Mouse (Mus musculus) adipocyte (in vitro differentiated cells): Measurements from ENCODE around the gene Unc5c.

ENCODE experiments used
- DNase-seq: peaks from one replicate; pipeline ENCODE4 v3.0.0-alpha.2; 2016; ENCODE audit warnings: low spot score

The Unc5c gene

DNA sequence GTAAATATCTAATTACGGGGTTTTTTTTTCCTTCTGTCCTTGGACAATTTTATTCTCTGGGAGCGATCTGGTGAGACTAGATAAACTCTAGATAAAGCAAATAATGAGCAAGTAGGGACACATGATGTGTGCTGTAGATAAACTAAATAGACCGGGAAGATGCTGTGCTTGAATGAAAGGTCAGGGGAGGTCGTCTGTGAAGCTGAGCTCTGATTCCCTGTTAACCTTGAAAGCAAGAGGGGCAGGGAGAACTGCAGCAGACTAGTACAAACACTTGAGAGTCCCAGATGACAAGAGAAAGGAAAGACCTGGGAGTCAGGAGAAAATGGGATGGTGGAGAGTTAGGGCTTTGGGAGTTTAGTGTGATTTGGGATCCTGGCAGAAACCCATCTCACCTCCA, 251.4 kb downstream of the Unc5c start:
- DNase-seq = no peak

- no peak for DNase-seq
Observed at GRCm38 (mm10) chr3:141719050-141719449, 254.0 kb downstream of the Unc5c start.

DNA sequence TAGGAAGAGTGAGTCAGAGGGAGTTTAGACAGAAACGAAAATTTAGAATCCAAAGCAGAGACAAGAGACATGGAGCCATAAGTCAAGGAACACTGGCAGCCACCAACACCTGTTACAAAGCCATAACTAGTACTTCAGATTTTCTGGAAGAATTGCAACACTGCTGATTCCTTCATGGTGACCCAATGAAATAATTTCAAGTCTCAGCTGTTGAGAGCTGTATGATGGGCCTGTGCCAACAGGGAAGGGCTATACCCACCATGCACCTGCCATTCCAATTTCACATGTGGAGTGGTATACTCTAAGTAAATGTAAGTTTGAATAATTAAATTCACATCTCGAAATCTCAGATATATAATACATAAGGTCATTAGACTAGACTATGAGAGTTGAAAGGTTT, 259.5 kb downstream of the Unc5c start:
- DNase-seq = no peak

DNA sequence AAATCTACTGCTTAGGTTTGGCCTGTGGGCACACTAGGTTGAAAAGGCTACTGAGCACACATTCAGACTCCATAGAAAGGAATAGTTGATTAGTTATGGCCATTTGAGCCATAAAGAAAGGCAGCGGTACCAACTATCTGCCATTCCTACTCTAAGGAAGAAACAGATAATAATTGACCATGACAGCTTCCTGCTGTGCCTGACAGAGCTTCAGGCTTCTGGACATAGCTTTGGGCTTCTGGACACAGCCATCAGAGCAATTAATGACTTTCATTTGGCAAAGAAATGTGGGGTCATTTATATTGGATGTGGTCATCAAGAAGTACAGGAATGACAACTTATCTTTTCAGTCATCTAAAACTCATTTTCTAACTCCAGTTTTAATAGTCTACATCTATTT, 260.4 kb downstream of the Unc5c start:
- no peak for DNase-seq

- no peak for DNase-seq
Observed at GRCm38 (mm10) chr3:141733844-141734243, 268.8 kb downstream of the Unc5c start.

DNA sequence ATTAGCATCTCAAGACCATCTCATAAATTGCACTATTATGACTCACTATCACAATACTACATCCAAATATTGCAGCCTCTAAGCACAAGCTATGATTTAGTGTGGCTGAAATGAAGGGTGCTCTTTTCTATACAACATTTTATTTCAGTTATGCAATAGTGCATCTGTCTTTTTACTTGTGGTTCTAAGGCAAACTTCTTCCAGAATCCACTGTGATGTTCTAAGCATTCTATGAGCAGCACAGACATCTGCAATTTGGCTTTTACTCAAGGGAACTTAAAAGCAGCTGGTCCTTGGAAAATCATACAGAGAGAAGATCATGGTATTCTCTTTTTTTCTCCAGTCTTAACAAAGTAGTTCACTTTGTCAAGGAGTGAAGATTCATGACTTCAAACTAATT, 270.3 kb downstream of the Unc5c start:
- no peak for DNase-seq

GRCm38 (mm10) chr3:141745322-141745721, 280.3 kb downstream of the Unc5c start:
- no peak for DNase-seq

DNA sequence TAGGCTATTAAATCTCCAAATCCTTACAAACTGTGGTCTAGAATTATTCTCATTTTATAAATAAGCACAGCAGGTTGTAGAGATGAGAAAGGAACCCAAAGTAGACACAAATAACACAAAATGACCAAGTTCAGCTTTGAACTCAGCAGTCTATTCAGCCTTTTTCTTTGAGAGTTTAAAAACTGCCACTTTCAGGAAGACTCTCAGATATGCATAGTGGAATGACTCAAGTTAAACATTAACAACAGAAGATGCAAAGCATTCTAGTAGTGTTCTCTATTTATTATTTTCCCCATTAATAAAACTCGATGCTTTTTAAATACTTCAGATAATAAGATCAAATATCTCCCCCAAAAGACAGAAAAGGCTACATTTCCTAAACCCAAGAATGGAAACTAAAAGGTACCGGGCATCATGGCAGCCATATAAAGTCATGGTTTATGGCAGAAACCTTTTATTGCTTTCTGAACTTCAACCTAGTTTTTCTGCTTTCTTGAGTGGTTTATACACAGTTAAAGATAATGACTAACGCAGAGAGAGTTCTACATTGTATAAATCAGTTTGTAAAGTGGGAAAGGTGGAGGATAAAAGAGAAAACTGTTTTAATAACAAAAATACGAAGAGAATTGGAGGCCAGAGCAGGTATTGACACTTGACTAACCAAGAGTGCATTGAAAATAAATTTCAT, 283.8 kb downstream of the Unc5c start:
- no peak for DNase-seq

GRCm38 (mm10) chr3:141752172-141752571, 287.2 kb downstream of the Unc5c start:
- DNase-seq = no peak

- DNase-seq = no peak
Observed at GRCm38 (mm10) chr3:141757259-141757658, 292.2 kb downstream of the Unc5c start.

DNA sequence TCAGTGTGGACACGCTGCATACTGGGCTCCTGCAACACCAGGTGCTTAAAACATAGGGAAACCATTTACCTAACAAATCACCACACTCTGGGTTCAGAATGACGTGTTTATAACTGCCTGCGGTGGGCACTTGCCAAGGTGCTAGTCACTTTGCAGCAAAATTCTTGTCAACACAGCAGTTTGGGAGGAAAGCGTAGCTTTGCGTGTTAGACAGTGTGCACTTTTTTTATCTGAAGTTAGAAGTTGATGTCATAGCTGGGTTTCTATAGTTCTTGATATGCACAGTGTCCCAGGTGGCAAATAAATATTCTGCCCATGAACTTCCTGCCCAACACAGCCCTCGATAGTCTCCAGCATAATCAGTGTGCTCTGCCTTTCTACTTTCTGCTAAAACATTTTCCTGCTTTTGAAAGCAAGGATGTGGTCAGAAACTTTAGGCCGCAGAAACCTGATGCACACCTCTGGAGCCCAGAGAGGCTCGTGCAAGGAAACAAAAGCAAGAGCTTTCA, 313.4 kb downstream of the Unc5c start:
- DNase-seq = no peak

- DNase-seq = no peak
Observed at GRCm38 (mm10) chr3:141779186-141779585, 314.2 kb downstream of the Unc5c start.

- no peak for DNase-seq
Observed at GRCm38 (mm10) chr3:141782553-141782952, 317.5 kb downstream of the Unc5c start.

DNA sequence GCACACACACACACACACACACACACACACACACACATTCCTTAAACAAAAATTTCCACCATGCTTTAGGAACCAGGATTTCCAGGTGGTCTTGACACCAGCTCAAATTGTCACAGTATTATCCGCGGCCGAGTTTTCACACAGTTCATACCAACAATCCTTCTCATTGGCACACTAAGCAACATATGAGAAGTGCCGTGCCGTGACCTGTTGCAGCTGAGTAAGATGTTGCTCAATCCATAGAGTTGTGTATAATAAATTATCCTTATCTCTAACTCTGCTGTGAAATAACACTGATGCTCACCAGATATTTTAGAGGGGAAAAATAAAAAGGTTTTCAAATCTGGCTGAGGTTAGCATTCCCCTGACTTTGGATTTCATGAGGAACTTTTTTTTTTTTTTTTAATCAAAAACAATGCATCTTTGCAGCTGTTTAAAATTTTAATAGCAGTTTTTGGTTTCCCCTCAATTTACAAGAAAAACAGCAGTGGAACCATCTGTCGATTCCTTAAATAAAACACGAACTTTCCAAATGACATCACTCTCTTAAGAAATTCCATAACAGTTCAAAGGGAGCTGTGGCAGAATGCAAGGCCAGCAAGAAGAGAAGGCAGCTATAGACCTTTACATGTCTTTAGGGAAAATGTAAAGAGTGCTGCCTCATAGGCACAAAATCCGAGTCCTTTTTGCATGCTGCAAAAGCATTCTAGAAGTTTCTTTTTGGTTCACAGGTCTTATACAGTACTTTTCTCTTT, 326.2 kb downstream of the Unc5c start:
- DNase-seq = no peak

GRCm38 (mm10) chr3:141792106-141792505, 327.1 kb downstream of the Unc5c start:
- DNase-seq = no peak

- DNase-seq = no peak
Observed at GRCm38 (mm10) chr3:141793755-141794154, 328.7 kb downstream of the Unc5c start.

- DNase-seq = no peak
Observed at GRCm38 (mm10) chr3:141794371-141794770, 329.4 kb downstream of the Unc5c start.

DNA sequence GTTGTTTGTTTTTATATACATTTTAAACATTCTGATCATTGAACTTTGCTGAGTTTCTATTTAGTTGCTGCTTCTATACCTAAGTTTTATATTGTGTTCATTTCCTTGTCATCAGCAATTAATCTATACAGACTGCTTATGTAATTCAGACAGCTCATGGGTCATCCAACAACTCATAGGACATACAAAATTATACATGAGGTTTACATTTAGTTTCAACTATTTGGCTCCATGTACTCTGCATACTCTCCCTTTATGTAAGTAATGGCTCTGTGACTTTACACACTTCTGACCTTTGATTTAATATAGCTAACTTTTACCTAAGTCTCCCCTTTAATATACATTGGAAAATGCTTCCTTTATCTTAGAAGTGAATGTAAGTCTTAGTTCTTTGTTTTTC, 332.4 kb downstream of the Unc5c start:
- no peak for DNase-seq

DNA sequence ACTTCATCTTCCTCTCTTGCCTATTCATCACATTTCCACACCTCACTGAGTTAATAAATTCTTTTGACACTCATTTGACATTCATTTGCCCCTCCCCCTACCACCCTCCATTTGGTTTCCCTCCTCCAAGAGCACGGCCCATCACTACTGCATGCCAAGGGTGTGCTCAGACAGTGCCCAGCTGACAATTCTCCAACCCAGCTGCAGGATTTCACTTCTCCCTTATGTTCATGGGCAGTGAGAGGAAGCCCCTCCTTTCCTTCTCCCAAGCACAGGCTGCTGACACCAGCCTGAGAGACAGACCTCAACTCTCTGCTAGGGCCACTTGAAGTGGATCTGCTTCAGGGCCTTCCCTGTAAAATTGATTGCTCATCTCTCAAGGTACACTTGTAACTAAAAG, 332.8 kb downstream of the Unc5c start:
- DNase-seq = no peak

- DNase-seq = no peak
Observed at GRCm38 (mm10) chr3:141804133-141804532, 339.1 kb downstream of the Unc5c start.

DNA sequence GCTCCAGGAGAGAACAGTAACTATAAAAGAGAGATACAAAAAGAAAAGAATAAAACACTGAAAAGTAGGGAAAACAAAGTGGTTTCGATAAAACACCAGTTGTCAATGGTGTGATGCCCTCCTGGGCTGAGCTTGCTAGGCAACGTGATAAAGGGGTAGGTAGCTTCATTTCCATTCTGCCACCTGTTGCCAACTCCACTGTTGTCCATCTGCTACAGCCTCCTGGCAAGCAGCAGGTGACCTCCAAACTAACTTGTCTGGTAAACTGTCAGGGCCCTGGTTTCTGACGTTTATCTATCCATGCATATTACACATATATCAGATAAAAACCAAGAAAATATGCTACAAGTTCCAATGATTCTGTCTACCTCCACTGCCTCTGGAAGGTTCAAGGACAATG, 344.6 kb downstream of the Unc5c start:
- no peak for DNase-seq

DNA sequence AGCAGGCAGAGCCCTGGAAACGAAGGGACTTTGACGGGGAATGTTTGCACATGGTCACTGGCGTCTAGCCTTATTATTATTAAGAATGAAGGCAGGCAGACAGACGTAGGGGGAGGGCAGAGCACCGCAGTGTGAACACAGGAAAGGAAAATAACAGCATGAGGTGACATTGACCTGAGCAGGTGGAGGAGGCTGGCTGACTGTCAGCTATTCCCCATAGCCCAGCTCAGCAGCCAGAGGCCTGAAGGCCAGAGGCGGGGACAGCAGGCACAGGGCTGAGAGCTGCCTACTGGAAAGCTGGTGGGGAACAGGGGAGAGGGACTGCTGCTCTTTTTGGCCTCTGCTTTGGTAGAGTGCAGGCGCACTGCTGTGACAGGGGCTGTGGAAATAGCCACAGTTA, 345.9 kb downstream of the Unc5c start:
- DNase-seq = no peak

- DNase-seq = peak; percentile 50
Observed at GRCm38 (mm10) chr3:141811348-141811747, 346.3 kb downstream of the Unc5c start.

DNA sequence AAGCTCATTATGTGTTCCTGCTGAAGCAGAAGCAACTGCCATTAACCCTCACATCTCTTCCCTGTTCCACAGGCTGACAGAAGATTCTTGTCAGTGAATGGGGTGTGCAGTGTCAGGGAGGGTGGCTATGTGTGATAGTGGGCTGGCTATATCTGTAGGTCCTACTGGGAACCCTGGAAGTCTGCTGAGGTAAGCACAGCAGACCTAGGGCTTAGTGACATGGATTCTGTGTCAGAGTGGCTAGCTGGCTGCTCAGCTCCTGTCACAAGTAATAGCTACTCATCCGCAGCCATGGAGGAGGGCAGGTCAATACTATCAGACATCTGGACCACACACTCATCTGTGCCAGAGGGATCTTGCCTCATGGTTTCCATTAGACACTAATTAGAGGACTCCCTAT, 349.8 kb downstream of the Unc5c start:
- DNase-seq = no peak
